Mouse (Mus musculus) spleen, postnatal 10 days (tissue): Measurements from ENCODE around the gene Neto2.
A peak's percentile ranks its signal among the peaks of the same experiment; 100 is the strongest.
"Not testable (repeated sequence)": the region's sequence is repeated elsewhere in the genome, so short reads cannot be mapped to it uniquely, and the experiment has no call there.

ENCODE experiments used
- DNase-seq, 2 experiments: peaks; one replicate each; pipeline ENCODE4 v3.0.0; 2021 to 2022; ENCODE audit warnings: low spot score in 2 of 2

The Neto2 gene

DNA sequence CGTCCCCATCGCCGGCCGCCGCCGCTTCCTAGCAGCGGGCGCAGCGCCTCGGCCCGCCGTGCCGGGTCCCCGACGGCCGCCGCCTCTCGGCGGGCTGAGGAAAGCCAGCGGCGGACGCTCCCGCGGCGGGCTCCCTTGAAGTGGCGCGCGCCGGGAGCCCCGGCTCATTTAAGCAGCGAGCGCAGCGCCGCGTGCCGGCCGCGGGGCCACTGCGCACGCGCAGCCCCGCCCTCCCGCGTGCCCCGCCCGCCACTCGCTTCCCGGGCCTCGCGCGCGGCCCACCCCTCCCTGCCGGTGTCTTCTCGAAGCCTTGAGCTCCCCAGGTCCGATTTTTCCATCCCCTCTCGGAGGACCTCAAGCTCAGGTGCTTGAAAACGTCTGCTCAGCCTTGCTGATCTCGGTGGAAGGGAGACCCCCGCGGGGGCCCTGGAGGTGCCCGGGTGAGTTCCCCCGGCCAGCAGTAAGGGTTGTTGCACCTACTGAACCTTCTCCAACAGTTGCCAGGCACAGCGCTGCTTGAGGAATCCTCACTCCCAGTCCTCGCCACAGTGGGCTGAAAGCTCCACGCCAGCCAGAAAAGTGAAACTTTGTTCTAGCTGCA is at the start of gene Neto2:
Gene Neto2, minus strand, starts transcription at position 174 of the 601 bp plus-strand sequence.
- DNase-seq, result peak; percentile 50 to 70

DNA sequence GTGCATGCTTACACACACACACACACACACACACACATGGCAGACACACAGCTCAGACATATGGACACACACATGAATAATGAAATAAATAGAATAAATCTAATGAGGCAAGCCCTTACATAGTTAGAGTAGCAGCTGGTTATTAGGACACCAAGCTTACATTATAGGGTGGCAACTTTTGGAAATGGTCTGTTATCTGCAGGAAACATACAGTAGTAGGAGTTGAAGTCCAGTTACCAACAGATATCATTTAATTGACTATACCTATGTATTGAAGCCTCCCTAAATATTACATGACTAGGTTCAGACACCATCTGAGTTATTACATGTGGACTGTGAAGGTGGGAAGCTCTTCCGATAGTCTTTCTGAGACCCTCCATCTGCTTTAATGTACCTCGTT is 44.3 kb upstream of the Neto2 start:
- no peak for DNase-seq

DNA sequence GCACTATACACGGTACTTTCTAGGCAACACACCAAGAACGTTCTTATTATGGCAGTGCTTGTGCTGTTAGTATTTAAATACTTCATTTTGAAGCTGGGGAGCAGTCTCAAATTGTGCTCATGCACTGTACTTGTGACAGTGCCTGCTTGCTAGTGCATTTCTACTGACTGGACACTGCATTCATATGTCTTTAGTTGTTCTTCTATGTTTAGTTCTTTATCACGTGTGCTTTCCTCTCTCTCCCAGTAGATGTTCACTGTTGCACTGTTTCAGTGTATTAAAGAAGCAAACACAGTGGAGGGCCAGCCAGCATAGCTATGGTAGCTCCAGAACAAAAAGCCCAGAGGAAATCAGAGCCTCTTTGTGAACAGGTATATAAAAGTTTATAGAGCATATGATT is 29.8 kb upstream of the Neto2 start:
- DNase-seq, result no peak

DNA sequence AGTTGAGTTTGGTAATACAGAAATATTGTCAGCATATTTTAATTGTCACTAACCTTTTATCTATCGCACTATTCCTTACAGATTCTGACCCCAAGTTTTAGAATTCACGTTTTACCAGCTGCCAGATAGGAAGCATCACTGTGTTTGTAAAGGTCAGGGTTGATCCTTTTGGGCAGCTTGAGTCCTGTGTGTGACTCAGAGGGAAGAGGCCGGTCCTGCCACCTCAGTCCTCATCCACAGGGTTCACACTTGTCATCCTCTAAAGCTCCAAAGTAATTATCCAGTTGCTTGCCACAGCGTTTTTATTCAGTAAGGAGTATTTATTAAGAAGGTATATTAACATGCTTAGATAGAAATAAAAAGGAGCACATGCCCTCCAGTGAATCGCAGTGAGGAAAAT is 16.5 kb upstream of the Neto2 start:
- no peak for DNase-seq

DNA sequence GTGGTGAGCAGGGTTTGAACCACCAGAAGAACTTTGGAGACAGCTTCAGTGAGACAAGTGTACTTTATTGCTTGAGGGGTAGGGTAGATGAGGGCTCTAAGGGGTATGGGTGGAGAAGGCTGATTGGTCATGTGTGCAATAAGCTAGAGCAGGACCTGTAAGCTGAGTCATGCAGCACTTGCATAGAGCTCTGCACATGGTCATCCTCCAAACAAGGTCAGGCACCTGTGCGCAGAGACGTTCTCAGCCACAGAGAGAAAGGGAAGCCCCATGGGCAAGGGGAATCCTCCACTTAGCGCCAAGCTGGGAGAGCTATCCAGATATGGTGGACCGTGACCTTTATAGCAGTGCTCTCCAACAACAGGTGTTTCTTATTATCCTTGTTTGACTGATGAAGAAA is 16.0 kb upstream of the Neto2 start:
- no peak for DNase-seq

DNA sequence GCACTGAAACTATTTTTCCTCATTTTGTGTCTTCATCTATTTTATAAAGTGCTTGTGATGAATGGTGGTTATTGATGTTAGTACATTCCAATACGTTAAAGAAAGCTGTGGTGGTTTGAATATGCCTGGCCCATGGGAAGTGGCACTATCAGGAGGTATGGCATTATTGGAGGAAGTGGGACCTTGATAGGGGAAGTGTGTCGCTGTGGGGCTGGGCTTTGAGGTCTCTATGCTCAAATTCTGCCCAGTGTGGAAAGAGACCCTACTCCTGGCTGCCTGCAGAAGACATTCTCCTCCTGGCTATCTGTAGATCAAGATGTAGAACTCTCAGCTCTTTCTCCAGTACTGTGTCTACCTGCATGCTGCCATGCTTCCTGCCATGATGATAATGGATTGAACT is 6.3 kb upstream of the Neto2 start:
- no peak for DNase-seq

DNA sequence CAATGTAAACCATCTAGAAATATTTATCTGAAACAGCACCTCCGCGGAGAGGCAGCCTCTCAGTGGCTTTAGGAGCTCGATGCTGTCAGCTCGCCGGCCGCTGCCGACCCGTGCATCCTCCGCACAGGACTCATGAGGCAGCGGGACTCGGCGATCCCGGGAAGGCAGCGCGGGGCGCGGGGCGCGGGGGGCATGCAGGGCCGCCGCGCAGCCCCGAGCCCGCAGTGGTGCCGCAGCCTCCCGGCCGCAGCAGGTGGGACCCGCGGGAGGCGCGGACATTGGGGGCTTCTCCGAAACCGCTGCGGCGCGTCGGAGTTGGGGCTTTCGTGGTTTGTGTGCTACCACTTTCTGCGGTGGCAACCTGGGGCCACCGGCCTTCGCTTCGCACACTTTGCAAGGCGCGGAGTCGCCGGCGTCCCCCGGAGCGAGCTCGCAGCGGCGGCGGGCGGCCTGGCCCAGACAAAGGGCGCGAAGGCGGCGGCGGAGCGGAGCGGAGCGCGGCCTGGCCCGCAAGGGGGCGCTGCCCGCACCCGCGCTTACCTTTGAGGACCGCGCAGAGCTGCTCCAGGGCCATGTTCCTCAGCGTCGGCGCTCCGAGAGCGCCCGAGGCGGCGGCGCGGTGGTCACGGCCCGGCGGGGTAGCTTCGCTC is 498 bp downstream of the Neto2 start:
- peak; percentile 55 to 73 for DNase-seq

DNA sequence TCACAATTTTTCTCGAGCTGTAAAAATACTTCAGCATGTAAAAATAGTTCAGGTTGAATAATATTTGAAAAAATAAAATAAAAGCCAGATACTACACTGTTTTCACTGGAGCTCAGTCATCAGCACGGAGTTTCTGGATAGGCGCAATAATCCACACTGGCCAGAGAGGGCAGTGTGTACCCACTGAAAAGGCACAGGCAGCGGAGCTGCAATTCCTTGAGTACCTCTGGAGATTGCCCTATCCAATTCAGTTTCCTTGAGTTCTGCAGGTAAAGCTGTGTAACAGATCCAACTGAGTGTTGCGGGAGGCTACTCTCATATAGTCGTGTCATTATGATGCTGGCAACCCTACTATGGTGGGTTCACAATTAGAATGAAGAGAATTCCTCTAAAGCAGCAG is 1.7 kb downstream of the Neto2 start:
- peak; percentile 47 to 68 for DNase-seq

DNA sequence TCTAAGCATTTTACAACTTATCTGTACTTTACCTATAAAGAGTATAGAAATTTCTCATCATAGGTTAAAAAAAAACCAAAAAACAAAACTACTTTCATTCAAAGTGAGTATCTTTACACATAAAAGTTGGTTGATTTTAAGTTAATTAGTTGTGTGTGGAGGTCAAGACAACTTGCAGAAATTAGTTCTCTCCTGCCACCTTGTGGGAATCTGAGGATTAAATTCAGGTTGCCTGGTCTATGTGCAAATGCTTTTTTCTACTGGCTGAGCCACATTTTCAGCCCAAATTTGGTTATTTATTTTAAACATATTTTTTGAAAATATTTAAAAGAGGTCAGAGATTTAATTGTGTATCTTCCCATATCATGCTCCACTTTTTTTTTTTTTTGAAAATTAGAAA is 35.6 kb downstream of the Neto2 start:
- DNase-seq, result peak in 1 of 2 experiments; percentile 18

DNA sequence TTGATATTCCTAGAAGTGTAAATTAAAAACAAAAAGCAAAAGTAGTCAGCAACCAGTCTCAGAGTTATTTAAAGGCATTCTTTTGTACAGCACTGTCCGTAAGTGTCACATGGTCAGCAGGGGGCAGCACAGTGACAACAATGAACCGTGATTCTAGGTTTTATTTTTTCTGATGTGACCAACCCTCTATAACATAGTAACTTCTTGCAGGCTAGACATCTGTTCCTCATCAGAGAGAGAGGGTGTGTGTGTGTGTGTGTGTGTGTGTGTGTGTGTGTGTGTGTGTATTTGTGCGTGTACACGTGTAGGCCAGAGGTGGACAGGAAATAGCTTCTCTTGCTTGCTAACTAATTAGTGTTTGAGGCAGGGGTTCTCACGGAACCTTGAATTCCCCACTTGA is 38.7 kb downstream of the Neto2 start:
- peak; percentile 14 to 72 for DNase-seq

DNA sequence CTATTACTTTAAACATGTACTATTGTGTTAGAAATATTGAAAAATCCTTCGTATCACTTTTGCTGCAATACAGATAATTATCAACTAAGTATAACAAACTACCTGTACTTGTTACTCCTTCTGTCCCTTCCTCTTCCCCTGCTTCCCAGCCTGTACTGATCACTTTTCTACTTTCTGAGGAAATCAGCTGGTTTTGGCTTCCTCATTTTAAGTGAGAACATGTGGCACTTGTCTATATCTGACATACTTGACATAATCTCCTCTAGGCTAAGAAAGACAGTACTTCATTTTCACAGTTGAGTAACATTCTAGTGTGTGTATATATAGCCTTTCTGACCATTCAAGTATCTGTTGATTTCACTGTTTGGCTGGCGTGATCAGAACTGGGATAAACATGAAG is 49.5 kb downstream of the Neto2 start:
- DNase-seq, result no peak

DNA sequence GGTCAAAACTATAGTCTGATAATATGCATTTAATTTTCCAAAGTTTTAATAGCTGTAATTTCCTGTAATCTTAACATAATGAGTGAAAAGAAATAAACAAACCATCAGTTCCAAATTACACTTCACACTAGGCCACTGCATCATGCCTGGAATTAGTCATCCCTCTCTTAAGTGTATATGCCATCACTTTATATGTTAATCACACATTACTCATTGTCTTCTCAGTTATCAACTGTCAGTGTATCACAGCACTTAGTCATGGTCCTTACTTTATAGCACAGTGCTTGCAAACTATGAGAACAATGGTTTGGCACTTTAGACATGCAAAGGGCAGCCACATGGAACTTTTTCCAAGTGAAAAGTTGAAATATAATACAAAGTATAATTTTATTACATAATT is 52.2 kb downstream of the Neto2 start:
- no peak for DNase-seq

DNA sequence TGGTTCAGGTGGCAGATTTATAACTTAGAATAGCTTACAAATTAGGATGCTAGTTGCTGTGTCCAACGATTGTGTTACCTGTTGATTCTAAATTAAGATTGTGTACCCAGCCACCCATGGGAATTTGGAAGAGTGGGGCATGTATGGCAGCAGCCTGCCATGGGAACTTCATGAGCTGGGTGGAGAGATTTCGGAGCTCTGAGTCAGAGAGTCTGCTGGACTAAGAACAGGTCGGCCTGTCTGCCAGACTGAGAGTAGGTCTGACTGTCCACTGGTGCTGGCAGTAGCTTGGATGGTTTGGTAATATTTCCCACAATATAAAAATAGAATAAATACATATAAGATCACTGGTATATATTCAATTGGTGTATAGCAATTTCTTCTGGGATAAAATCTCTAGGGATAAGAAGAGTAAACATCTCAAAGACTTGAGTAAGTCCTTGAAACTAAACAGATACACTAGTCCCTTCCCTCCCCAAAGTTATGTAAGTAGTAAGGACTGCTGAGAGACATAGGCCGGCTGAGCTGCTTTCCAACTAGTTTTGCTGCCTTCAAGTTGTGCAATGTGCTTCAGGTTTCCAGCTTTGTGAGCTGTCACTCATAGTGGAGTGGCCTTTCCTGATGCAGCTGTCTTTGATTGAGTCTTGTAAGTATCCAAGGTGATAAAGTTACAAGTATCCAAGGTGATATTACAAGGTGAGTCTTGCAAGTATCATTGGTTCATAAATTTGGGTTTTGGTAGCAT is 55.6 kb downstream of the Neto2 start:
- DNase-seq, result no peak

DNA sequence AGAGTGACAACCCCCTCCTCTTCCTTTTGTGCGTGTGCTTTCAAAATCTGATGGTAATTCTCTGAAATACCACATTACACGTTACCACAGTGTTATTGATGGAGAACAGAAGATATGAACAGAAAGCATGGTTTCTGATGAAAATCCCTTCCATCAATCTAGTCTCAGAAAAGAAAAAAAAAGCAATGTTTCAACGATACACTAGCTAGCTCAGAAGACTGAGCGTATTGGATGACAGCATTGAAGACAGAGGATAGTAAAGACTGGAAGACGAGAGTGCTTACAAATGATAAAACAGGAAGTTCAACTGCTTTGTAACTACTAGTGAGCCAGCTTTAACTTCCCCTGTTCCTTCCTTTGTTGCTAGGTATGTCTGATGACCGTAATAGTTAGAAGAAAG is 76.3 kb downstream of the Neto2 start:
- no peak for DNase-seq

DNA sequence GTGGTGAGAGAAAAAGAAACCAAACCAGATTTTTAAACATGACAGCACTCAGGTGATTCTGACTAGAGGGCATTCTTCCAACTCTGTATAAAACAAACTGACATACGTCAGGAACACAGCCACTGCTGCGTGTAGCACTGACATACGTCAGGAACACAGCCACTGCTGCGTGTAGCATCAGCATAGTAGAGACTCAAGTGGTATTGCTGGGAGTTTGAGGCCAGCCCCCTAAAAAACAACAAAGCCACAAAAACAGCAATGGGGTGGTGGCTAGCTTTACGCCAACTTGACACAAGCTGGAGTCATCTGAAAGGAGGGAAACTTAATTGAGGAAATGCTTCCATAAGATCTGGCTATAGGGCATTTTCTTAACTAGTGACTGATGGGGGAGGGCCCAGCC is 77.5 kb downstream of the Neto2 start:
- no peak for DNase-seq

DNA sequence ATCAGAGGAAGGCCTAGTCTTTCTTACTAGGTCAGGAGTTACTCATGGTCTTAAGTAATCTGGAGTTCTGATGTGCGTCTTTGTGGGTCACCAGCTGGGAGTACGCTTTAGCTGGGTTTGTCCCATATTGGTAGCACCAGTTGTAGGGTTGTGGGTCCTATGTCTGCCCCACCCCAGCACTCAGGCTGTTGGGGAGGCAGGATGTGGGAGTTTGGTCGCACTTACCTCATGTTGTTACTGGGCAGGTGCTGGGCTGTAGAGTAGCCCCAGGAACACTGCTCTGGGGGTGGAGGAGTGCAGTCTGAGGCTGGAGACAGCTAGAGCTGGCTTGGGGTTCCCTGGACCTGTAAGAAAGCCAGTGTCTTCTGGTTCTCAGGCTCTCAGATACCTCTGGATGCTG is 81.9 kb downstream of the Neto2 start:
- DNase-seq, result no peak

DNA sequence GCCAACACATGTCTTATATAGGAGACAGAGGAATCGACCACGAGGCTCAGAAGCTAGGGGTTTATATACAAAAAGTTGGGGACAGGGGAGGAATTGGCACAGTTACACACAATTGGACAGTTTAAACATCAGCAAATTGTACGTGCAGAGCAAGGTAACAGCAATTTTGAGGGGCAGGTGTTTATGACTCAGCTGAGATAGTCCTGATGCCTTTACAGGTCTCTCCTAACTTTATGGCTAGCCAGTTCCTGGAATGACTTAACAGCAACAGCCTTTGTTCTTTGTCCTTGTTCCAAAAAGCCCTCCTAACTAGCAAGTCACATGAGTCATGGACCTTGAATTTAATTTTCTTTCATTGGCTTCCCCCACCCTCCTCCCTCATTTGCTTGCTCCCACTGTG is 83.6 kb downstream of the Neto2 start:
- DNase-seq, result not testable (repeated sequence)

DNA sequence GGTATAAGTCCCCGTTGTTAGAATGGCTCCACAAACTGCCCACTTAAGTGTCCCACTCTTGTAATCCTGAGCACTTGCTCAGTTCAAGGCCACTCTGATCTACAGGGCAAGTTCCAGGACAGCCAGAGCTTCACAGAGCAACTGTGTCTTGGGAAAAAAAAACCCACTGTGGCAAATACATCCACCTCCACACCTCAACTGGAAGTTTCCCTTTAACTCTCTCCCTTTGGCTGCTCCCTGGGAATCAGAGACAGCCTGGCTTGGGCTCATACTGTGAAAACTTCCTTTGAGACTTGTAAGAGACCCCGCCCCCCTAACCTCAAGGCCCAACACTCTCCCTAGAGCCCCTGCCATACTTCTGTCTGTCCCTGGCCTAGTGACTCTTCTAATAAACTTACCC is 91.9 kb downstream of the Neto2 start:
- DNase-seq, result no peak

DNA sequence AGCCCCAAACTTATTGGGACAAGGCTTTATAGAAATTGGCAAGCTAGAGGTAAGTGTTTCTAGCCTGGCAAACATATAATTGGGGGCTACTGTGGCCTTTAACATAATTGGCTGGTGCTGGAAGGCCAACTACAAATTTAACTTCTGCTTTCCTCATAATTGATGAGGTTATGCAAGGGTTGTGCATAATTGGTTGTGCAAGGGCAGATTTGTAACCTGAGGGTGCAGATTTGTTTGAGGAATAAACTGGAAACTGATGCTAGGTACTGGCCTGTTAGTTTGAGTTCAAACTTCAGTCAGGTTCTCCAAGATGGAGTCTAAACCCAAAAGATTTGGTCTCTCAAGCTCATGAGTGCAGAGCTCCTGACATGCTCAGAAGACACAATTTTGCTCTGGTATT is 92.9 kb downstream of the Neto2 start:
- no peak for DNase-seq

DNA sequence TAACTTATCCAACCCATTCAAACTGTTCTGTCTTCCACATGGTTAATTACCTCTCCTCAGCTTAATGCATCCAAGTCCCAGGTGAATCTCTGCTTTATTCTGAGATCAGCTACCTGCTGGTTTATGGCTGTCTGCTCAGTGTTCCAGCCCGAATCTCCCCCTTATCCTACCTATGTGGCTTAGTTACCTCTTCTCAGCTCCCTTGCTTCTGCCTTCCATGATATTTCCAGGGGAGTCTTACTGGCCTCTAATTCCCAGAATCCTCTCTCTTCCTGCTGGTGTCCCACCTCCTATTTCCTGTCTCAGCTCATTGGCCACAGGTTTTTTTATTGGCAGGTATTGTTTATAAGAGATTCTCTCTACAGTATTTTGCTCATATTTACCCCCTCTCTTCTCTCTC is 93.8 kb downstream of the Neto2 start:
- DNase-seq, result no peak

DNA sequence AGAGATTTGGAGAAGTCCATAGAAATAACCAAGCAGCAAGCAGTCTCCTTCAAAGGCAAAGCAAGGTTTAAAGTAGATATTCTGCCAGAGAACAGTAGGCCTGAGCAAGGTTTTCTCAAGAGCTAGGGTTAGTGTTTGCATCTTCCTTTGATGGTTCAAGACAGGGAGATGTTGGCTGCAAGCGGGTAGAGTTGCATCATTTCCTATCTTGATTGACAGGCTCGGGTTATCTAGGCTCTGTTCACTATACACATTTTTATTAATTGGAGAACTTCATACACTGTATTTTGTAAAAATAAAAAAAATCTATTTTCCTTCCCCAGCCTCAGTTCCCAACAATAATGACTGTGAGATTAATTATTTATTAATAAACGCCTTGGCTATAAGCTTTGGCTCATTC is 94.2 kb downstream of the Neto2 start:
- no peak for DNase-seq

DNA sequence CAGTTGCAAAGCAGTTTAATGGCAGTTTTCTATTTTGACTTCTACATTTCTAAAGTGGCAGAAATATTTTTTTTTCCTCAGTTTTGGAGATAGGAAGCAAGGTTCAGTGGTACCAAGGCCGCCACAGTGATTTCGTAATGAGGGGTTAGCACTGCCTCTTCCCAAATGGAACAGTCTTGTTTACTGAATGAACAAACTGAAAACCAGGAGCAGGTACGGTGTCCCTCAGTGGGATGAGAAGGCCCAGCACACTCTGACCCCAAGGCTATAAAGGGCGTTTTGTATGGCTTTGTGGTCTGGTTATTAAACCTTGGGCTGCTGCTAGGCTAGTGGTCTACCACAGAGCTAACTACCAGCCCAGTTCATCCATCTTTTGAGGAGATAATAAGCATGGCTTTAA is 96.5 kb downstream of the Neto2 start:
- DNase-seq, result no peak

DNA sequence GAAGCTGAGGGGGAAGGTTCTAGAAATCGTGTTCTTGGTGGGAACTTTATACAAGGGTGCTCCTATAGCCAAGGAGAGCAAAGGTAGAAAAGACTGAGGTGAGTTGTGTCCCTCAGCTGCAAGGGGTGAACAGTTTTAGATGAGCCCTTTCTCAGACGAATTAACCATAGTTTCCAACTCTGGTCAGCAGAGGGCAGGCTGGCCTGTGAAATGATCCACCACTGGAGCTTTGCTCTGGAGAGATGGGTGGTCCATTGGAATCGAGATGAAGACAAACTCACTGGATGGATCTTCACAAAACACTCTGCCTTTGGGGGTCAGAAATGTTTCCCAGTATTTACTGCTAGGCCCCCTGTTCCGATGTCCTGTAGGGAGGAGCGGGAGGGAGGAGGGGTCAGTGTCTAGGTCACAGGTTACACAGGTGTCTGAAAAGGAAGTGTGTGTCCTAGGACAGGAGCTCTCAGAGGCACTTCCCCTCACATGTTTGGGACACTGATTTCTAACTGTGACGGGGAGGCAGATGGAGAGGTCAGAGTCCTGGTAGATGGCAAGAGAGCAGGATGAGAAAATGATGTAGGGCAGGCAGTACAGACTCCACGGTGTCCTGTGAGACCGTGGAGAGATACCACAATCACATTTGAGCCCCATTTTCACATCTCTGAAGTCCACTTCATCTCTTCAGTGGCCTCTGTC is 97.4 kb downstream of the Neto2 start:
- DNase-seq, result peak; percentile 8 to 43
